Mouse (Mus musculus): ENCODE data around the gene Cpxm1.

GRCm38 (mm10) chr2:130367386-130367785 is 30.0 kb downstream of the Cpxm1 start:
- TF ChIP-seq CTCF (IDR thresholded peaks at IDR 0.05; ENCODE audit: low read depth) (no peak), EP300 (IDR thresholded peaks at IDR 0.05; ENCODE audit: low read depth) (no peak)

All from heart, postnatal 0 days (tissue).